Mouse (Mus musculus): Measurements from ENCODE around the gene 4930558K02Rik.
A peak's percentile ranks its signal among the peaks of the same experiment; 100 is the strongest.

Gene 4930558K02Rik

GRCm38 (mm10) chr1:161979536-161979935 lies at the start of gene 4930558K02Rik:
4930558K02Rik (minus strand) TSS chr1:161979636.
- DNase-seq = no peak

DNA sequence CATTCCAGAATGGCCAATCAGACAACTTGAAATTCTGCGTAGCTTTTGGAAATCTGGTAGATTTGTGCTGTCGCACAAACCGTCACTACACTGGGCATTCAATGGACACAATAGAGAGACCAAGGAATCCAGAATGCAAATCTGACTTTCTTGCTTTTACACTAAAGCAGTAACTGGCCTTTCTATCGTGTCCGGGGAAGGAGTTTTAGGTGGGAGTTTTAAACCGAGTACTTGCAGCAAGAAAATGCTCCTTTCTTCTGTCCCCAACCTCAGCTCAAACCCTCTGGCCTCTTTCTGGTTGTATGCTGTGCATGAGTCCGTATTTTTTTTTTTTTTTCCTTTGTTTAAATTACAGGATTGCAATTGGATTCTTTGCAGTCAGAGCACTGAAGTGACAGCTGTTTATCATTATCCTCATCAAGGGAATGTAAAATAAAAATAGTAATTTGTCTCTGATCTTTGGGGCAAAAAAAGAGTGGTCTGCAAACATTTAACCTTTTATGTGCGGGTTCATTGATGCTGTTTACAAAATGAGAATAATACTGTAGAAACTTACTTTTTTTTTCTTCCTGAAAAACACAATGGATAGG lies 44.3 kb upstream of the 4930558K02Rik start:
- no peak for DNase-seq

GRCm38 (mm10) chr1:162020766-162021165 lies 41.3 kb upstream of the 4930558K02Rik start:
- no peak for DNase-seq

- no peak for DNase-seq
Measured at GRCm38 (mm10) chr1:162020303-162020731, 40.9 kb upstream of the 4930558K02Rik start.

DNA sequence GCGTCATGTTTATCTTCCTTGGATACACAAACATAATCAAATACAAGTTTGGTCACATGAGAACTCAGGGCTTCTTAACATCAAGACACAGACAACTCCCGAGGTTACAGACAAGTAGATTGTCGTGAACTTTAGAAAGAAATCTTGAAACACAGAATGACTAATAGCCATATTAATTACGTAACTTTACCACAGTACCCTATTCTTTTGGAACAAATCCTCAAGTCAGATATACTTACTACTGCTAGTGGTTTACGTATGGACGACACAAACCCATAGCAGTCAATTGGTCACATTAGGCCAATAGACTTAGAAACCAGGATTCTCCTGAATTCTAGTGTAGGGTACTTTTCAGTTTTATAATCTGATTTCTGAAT lies 39.2 kb upstream of the 4930558K02Rik start:
- DNase-seq = no peak

DNA sequence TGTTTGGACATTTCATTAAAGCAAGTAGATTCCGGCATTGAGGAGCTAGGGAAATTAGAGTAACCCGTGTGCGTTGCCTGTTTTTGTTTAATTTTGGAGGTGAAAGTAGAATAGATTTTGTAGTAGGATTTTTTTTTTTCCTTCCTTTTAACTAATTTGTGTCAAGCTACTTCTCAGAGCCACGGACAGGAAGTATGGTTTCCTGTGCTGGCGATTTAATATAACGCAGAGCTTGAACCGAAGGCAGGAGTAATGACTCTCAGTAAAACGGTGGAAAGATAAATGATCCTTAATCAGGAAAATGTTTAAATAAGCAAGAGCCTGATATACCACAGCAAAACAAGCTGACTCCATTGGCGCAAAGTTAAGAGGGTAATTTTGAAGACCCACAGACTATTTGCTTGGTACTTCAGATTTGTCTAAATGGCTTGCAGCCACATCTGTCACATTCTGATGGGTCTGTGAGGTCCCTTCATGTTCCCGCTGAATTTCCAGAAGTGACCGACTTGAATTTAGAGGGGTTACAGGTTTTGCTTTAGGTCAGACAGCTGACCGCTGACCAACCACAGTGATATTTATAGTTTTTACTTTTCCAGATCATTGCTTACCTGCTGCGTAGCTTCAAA lies 38.7 kb upstream of the 4930558K02Rik start:
- DNase-seq = no peak

- no peak for DNase-seq
Measured at GRCm38 (mm10) chr1:162016982-162017381, 37.5 kb upstream of the 4930558K02Rik start.

- no peak for DNase-seq
Measured at GRCm38 (mm10) chr1:162015247-162015862, 35.9 kb upstream of the 4930558K02Rik start.

GRCm38 (mm10) chr1:162013561-162013960 lies 34.1 kb upstream of the 4930558K02Rik start:
- DNase-seq = no peak

GRCm38 (mm10) chr1:162011523-162012245 lies 32.2 kb upstream of the 4930558K02Rik start:
- DNase-seq = no peak

GRCm38 (mm10) chr1:162009086-162009485 lies 29.6 kb upstream of the 4930558K02Rik start:
- DNase-seq = no peak

- no peak for DNase-seq
Measured at GRCm38 (mm10) chr1:162008631-162009067, 29.2 kb upstream of the 4930558K02Rik start.

DNA sequence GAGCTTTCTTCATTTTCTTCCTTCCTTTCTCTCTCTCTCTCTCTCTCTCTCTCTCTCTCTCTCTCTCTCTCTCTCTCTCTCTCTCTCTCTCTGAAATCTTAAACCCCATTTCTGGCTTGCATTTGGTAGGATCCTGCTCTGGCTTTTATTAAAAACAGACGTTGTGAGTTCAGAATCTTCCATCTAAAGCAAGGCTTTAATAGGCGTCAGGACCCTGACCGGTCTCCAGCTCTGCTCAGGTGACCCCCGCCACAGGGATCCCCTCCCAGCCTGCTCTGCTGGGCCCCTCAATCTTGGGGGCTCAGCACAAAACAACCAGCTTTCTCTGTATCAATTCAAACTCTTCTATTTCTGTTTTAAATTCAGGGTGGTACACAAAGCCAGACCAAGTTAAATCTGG lies 28.8 kb upstream of the 4930558K02Rik start:
- no peak for DNase-seq

DNA sequence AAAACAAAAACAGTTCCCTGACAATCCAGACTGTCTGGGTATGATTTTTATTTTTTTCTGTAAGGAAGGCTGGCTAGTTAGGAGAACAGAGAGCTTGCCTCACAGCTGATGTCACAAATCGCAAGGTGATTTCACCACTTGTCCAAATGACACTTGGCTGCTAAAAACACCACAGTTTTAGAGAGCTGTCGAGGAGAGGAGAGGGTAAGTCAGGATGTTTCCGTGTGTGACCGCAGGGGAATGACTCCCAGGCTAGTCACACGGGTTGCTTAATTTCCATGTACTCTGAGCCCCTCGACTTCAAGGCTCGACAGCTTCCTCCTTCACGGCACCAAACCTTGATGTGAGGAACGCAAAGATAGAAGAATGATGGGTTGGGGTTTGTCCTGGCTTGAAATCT lies 26.7 kb upstream of the 4930558K02Rik start:
- peak; percentile 13 for DNase-seq

- peak; percentile 68 for DNase-seq
Measured at GRCm38 (mm10) chr1:162004821-162005770, 25.7 kb upstream of the 4930558K02Rik start.

- DNase-seq = no peak
Measured at GRCm38 (mm10) chr1:162004518-162004780, 25.0 kb upstream of the 4930558K02Rik start.

DNA sequence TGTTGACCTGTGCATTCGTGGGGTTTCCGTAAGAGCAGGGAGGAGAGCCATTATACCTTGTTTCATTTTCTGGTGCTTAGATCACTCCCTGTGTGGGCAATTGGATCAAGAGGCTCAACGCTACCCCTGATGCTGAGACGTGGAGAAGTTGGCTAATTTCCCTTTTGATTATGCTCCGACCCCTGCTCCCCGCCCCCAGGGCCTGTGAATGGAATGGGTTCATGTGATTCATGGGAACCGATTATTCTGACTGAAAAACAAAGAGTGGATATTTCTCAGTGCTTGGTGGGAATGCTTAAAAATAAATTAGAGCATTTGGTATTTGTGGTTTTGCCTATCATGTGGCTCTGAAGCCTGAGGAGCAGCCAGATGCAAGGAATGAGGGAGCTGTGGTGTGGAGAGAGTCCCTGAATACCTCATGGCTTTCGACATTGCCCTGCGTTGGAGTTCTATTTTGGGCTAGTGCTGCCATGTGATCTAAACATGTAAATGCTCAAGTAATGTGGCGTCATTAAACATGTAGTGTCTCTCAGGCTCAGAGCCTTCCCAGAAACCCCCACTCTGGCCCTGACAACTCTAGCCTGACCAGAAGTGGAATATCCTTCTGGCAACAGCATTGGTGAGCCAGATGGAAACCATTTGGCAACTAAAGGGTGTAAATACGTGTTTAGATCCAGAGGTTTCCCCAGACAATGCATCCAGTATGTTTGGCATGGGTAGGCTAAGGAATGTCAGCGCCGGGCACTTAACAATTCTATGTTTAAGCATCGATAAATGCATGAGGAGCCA lies 24.5 kb upstream of the 4930558K02Rik start:
- no peak for DNase-seq

GRCm38 (mm10) chr1:162001328-162001727 lies 21.9 kb upstream of the 4930558K02Rik start:
- no peak for DNase-seq

DNA sequence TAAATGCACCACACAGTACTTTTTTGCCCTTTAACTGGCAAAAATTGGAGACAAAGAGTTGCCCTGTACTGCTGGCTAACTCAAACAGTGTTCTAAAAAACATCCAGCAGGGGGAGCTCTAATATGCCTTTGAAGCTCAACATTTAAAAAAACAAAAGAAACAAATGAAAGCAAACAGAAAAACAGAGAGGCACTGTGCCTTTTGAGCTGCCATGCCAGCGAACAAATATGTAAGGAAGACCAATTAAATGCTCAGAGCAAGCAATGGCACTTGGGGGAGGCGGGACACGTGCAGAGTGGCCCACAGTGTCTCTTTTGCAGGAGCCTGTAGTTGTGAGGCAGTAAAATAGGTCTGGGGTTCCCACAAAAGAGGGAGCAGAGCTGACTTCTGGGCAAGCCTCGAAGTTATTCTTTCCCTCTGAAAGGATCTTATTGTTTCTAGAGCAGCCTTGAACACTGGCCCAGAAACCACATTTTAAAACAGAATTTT lies 20.5 kb upstream of the 4930558K02Rik start:
- peak; percentile 66 for DNase-seq

DNA sequence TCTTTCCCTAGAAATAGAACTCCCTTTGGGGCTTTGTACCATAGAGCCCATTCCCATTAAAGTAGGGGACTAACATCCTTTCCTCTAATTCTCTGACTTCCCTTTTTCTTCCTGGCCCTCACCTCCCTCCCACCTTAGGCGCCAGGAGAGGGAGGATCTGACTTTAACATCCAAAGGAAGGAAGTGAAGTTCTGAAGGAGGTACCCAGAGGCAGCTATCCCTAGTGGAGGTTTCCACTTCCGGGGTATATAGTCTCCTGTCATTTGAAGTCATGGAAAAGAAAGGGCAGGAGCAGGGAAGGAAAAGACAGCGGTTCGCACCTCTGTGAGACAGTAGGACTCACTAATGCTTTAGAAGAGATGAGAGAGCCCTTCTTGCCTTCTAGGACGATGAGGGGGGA lies 19.9 kb upstream of the 4930558K02Rik start:
- no peak for DNase-seq

DNA sequence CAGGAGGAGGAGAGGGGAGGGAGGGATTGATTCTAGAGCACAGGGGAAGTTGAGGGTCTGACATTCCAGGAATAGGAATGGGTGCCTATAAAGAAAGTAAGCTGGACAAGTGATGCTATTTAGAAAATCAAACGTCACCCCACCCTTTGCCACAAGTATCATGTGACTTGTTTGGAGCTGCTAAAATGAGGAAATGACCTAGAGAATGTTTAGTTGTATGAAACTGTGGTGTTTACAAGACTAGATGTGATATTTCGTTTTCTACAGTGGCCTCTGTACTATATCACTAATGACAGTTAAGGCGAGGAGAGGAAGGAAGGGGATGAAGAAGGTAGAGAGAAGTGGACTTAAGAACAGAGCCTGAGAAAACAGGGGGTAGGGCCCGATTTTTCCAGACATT lies 19.3 kb upstream of the 4930558K02Rik start:
- DNase-seq = no peak

- DNase-seq = no peak
Measured at GRCm38 (mm10) chr1:161992389-161992788, 13.0 kb upstream of the 4930558K02Rik start.

Measured in lung, postnatal 14 days (tissue).